Mouse (Mus musculus) liver, adult 2 months (tissue): ENCODE data around the gene Hmgn1.

Experiments
- CTCF ChIP-seq: fragments of 200-500 bp; IDR thresholded peaks from 2 replicates; pipeline ENCODE4 v1.5.1; 2011; ENCODE audit warnings: low read depth, low read length, control low read depth
- POLR2A ChIP-seq: fragments of 200-500 bp; IDR thresholded peaks from 2 replicates; pipeline ENCODE4 v1.6.1; 2011; ENCODE audit warnings: low read length, control low read depth; ENCODE audit not compliant: insufficient read depth; ENCODE audit errors: extremely low read depth

GRCm38 (mm10) chr16:96127288-96127656 is 257 bp downstream of the Hmgn1 start:
- no peak for TF ChIP-seq POLR2A
- no peak for TF ChIP-seq CTCF
